Mouse (Mus musculus): Measurements from ENCODE around the gene Smurf2. TPM values are rescaled to one million over a fixed set of nuclear protein-coding genes. Genes with fewer than 3 reads are reported as not detected.

The Smurf2 gene
- total RNA-seq (2023), result 10 to 100 TPM; 48.3 to 60.2 TPM

DNA sequence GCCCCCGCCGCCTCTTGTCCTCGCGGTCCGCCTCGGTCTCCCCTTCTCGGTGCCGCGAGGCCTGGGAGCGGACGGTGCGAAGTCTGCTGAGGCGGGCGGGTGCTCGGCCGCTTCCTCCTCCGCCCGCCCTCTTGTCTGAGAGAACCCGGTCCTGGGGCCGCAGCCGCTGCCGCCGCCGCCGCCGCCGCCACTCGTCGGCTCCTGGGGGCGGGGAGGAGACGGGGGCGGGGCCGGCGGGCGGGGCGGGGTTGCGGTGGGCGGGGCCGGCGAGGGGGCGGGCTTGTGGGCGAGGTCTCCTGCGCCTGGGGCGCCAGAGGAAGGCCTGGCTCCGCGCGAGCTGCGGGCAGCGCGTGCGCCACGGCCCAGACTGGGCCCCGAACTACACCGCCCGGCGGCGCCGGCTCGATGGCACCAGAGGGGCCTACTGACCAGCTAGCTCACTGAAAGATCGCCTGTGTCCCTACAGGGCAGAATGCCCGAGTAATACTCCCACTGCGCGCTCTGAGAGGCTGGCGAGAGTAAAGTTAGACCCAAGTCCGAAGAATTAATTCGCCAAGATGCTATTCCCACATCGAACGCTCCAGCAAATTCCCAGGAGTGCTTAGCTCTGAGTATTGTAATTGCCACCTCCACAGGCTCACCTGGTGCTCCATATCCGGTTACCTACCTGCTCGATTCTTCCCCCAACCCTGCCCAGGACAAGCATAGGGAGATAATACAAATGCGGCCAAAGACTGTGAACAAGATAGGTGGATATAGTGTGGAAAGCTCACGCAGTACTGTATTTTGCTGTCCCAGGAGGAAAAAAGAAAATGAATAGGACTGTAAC lies at the start of gene Smurf2:
Smurf2 (minus strand) TSS at position 165 of the 829 bp plus-strand sequence.

DNA sequence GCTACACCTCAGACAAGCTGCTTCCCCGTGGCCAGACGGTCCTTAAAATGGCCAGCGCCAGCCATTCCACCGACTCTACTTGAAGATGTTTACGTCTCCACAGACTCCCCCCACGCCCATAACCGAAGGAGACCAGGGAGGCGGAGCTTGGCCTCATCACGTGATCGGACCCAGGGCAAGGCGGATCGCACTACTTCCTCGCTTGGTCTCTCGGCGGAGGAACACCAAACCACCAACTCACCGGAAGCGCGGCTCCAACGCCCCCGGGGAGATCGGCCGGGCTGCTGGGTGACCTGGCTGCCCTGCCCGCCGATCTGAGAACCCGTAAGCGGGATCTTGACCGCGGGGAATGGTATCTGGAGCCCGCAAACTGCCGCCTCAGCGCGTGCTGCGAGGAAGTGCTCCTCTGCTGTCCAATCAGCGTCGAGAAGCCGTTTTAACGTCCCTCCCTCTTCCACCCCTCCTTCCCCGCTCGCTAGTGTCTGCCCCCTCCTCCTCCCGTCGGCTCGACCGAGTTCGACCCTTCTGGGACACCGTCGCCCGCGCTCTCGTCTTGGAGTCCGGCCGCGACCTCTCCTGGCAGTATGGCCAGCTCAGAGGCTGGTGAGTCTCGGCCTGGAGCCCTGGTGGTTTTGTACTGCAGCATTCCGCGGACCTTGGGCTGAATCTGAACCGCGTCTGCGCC lies 131.6 kb downstream of the Smurf2 start, which contains the start of the genes Ddx5 and Cep95:
Ddx5 (minus strand) TSS at position 411 of the 685 bp plus-strand sequence.
Cep95 (plus strand) TSS at position 478 of the 685 bp plus-strand sequence.

DNA sequence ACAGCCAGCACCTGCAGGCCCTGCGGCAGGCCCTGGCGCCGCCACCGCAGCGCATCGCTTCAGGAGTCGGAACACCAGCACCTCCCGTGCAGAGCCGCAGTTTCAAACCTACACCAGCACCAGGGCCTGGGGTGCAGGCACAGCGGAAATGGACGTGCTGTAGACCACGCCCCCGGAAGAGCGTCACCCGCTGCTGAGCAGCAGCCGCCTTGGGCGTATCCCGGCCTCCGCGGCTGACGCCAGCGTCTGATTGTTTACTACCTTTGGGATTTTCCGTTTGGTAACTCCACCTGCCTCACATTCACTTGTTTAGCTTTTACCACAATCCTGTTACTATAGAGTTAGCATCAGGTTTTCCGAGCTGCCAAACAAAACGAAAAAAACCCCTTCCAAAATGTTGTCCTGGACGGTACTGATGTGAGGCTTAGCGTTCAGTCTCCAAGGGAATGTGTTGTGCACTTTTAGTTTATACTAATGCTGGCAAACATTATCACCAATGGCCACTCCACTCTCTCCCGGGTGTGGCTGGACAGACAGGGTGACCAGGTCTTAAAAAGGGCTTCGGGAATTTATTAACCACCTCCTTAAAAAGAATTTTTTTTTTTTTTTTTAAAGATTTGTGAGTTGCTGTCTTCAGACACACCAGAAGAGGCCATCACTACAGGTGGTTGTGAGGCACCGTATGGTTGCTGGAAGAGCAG lies 141.0 kb downstream of the Smurf2 start, which contains the start of gene Polg2:
Polg2 (minus strand) TSS at position 150 of the 701 bp plus-strand sequence.

Other genes with a start within 250 kb of the Smurf2 start
- gene Pecam1, start 170.1 kb downstream of the Smurf2 start, total RNA-seq (2023), result 100 to 1,000 TPM; 243 to 260 TPM
- 10 to 100 TPM; 20.8 to 22.5 TPM for gene Milr1, start 169.5 kb downstream of the Smurf2 start, total RNA-seq (2023)
- gene Polg2, start 141.2 kb downstream of the Smurf2 start, total RNA-seq (2023), result 10 to 100 TPM; 35.0 to 53.2 TPM
- gene Ddx5, start 131.5 kb downstream of the Smurf2 start, total RNA-seq (2023), result 1,000 to 10,000 TPM; 3,391 to 3,613 TPM
- 10 to 100 TPM; 28.2 to 29.9 TPM for gene Cep95, start 131.5 kb downstream of the Smurf2 start, total RNA-seq (2023)
- 10 to 100 TPM; 29.9 to 30.9 TPM for gene Kpna2, start 78.8 kb upstream of the Smurf2 start, total RNA-seq (2023)
- gene 1810010H24Rik, start 105.0 kb upstream of the Smurf2 start, total RNA-seq (2023), result 1 to 10 TPM; 6.4 to 6.6 TPM
- 100 to 1,000 TPM; 179 to 183 TPM for gene Bptf, start 211.4 kb upstream of the Smurf2 start, total RNA-seq (2023)